Mouse (Mus musculus): ENCODE results near the gene Ambn. TPM values are rescaled to one million over a fixed set of nuclear protein-coding genes. Genes with fewer than 3 reads are reported as not detected.

Ambn gene
- polyA plus RNA-seq, 1 experiment from 2014 or later, result not detected

GRCm38 (mm10) chr5:88487675-88488074, 31.9 kb downstream of the Ambn start, which contains the start of gene Enam:
Enam (plus strand) TSS chr5:88487975.
- no peaks in the 10 kb centered on the region for H3K36me3 ChIP-seq (ENCODE audit: control insufficient read depth, insufficient read depth)
- TF ChIP-seq CTCF (IDR thresholded peaks at IDR 0.05; ENCODE audit: low read depth), result no peak
- no peak within 1 kb of the TSS for H3K4me3 ChIP-seq (ENCODE audit: low read depth, low read length)
- no peaks in the 10 kb centered on the region for H3K27me3 ChIP-seq (replicated peaks; ENCODE audit: control insufficient read depth, insufficient read depth, low read length)
- ATAC-seq, result no peak
- no peak within 1 kb of the TSS for H3K27ac ChIP-seq (ENCODE audit: low read depth, low read length)
- no peaks in the 10 kb centered on the region for H3K9me3 ChIP-seq (ENCODE audit: control insufficient read depth)
- no peak within 1 kb of the TSS for H3K4me2 ChIP-seq (replicated peaks; ENCODE audit: low read depth)
- no peak within 1 kb of the TSS for H3K9ac ChIP-seq (ENCODE audit: low read depth, low read length)
- no peaks in the 10 kb centered on the region for H3K4me1 ChIP-seq (replicated peaks; ENCODE audit: control insufficient read depth, insufficient read depth, low read length)

- Histone ChIP-seq H3K36me3 (ENCODE audit: control insufficient read depth, insufficient read depth) (no peaks in the 10 kb centered on the region), H3K4me2 (replicated peaks; ENCODE audit: low read depth) (no peak overlapping the region), H3K27ac (ENCODE audit: low read depth, low read length) (no peak overlapping the region), H3K4me1 (replicated peaks; ENCODE audit: control insufficient read depth, insufficient read depth, low read length) (no peaks in the 10 kb centered on the region), H3K4me3 (ENCODE audit: low read depth, low read length) (no peak overlapping the region), H3K9me3 (ENCODE audit: control insufficient read depth) (no peaks in the 10 kb centered on the region), H3K27me3 (replicated peaks; ENCODE audit: control insufficient read depth, insufficient read depth, low read length) (no peaks in the 10 kb centered on the region), H3K9ac (ENCODE audit: low read depth, low read length) (no peak overlapping the region)
- no peak for TF ChIP-seq CTCF (IDR thresholded peaks at IDR 0.05; ENCODE audit: low read depth)
- ATAC-seq, result no peak
- WGBS, result 70% methylated on average over 2 of the region's 2 CpGs
Observed at GRCm38 (mm10) chr5:88489004-88489403, 33.2 kb downstream of the Ambn start.

- H3K9ac ChIP-seq (ENCODE audit: low read depth, low read length), result no peak overlapping the region
- no peaks in the 10 kb centered on the region for H3K4me1 ChIP-seq (replicated peaks; ENCODE audit: control insufficient read depth, insufficient read depth, low read length)
- no peak for ATAC-seq
- no peaks in the 10 kb centered on the region for H3K9me3 ChIP-seq (ENCODE audit: control insufficient read depth)
- H3K4me2 ChIP-seq (replicated peaks; ENCODE audit: low read depth), result no peak overlapping the region
- H3K36me3 ChIP-seq (ENCODE audit: control insufficient read depth, insufficient read depth), result no peaks in the 10 kb centered on the region
- H3K4me3 ChIP-seq (ENCODE audit: low read depth, low read length), result no peak overlapping the region
- no peak overlapping the region for H3K27ac ChIP-seq (ENCODE audit: low read depth, low read length)
- WGBS, result 81% methylated on average over 5 of the region's 5 CpGs
- H3K27me3 ChIP-seq (replicated peaks; ENCODE audit: control insufficient read depth, insufficient read depth, low read length), result no peaks in the 10 kb centered on the region
- TF ChIP-seq CTCF (IDR thresholded peaks at IDR 0.05; ENCODE audit: low read depth), result no peak
Observed at GRCm38 (mm10) chr5:88491111-88491510, 35.3 kb downstream of the Ambn start.

- no peak overlapping the region for H3K27ac ChIP-seq (ENCODE audit: low read depth, low read length)
- 55% methylated on average over 3 of the region's 3 CpGs for WGBS
- no peak overlapping the region for H3K4me3 ChIP-seq (ENCODE audit: low read depth, low read length)
- H3K27me3 ChIP-seq (replicated peaks; ENCODE audit: control insufficient read depth, insufficient read depth, low read length), result no peaks in the 10 kb centered on the region
- H3K9ac ChIP-seq (ENCODE audit: low read depth, low read length), result no peak overlapping the region
- no peaks in the 10 kb centered on the region; the same call in 1 of the 2 replicates for H3K4me1 ChIP-seq (replicated peaks; ENCODE audit: control insufficient read depth, insufficient read depth, low read length)
- no peak for TF ChIP-seq CTCF (IDR thresholded peaks at IDR 0.05; ENCODE audit: low read depth)
- H3K36me3 ChIP-seq (ENCODE audit: control insufficient read depth, insufficient read depth), result no peaks in the 10 kb centered on the region
- ATAC-seq, result no peak
- H3K9me3 ChIP-seq (ENCODE audit: control insufficient read depth), result no peaks in the 10 kb centered on the region
- no peak overlapping the region for H3K4me2 ChIP-seq (replicated peaks; ENCODE audit: low read depth)
Observed at GRCm38 (mm10) chr5:88499781-88500180, 44.0 kb downstream of the Ambn start.

- no peaks in the 10 kb centered on the region for H3K9me3 ChIP-seq (ENCODE audit: control insufficient read depth)
- H3K4me1 ChIP-seq (replicated peaks; ENCODE audit: control insufficient read depth, insufficient read depth, low read length), result no peaks in the 10 kb centered on the region
- H3K36me3 ChIP-seq (ENCODE audit: control insufficient read depth, insufficient read depth), result no peaks in the 10 kb centered on the region
- no peak overlapping the region for H3K27ac ChIP-seq (ENCODE audit: low read depth, low read length)
- WGBS, result 59% methylated on average over 1 of the region's 1 CpGs
- no peaks in the 10 kb centered on the region for H3K27me3 ChIP-seq (replicated peaks; ENCODE audit: control insufficient read depth, insufficient read depth, low read length)
- no peak overlapping the region for H3K4me2 ChIP-seq (replicated peaks; ENCODE audit: low read depth)
- H3K9ac ChIP-seq (ENCODE audit: low read depth, low read length), result no peak overlapping the region
- no peak overlapping the region for H3K4me3 ChIP-seq (ENCODE audit: low read depth, low read length)
- no peak for ATAC-seq
- TF ChIP-seq CTCF (IDR thresholded peaks at IDR 0.05; ENCODE audit: low read depth), result no peak
Observed at GRCm38 (mm10) chr5:88508555-88508954, 52.8 kb downstream of the Ambn start.

GRCm38 (mm10) chr5:88508990-88509389, 53.2 kb downstream of the Ambn start:
- no peak for TF ChIP-seq CTCF (IDR thresholded peaks at IDR 0.05; ENCODE audit: low read depth)
- Histone ChIP-seq H3K4me2 (replicated peaks; ENCODE audit: low read depth) (no peak overlapping the region), H3K36me3 (ENCODE audit: control insufficient read depth, insufficient read depth) (no peaks in the 10 kb centered on the region), H3K4me1 (replicated peaks; ENCODE audit: control insufficient read depth, insufficient read depth, low read length) (no peaks in the 10 kb centered on the region), H3K9me3 (ENCODE audit: control insufficient read depth) (no peaks in the 10 kb centered on the region), H3K27me3 (replicated peaks; ENCODE audit: control insufficient read depth, insufficient read depth, low read length) (no peaks in the 10 kb centered on the region), H3K4me3 (ENCODE audit: low read depth, low read length) (no peak overlapping the region), H3K27ac (ENCODE audit: low read depth, low read length) (no peak overlapping the region), H3K9ac (ENCODE audit: low read depth, low read length) (no peak overlapping the region)
- 71% methylated on average over 1 of the region's 1 CpGs for WGBS
- no peak for ATAC-seq

Other genes with a start within 250 kb of the Ambn start
- not detected in 2 replicates for gene Gm7714, start 187.1 kb upstream of the Ambn start, polyA plus RNA-seq (2015; fragmentation: Nextera tagmentation; extraction: Ambion mirVana)
- not detected in 2 replicates for gene Prol1, start 138.7 kb upstream of the Ambn start, polyA plus RNA-seq (2015; fragmentation: Nextera tagmentation; extraction: Ambion mirVana)
- 0.16 TPM in 1 of 2 replicates, not detected in the other for gene Amtn, start 79.9 kb upstream of the Ambn start, polyA plus RNA-seq (2015; fragmentation: Nextera tagmentation; extraction: Ambion mirVana)
- not detected in 2 replicates for gene Enam, start 32.0 kb downstream of the Ambn start, polyA plus RNA-seq (2015; fragmentation: Nextera tagmentation; extraction: Ambion mirVana)
- gene Jchain, start 71.9 kb downstream of the Ambn start, polyA plus RNA-seq (2015; fragmentation: Nextera tagmentation; extraction: Ambion mirVana), result 0.10 TPM in 1 of 2 replicates, not detected in the other
- gene Utp3, start 98.5 kb downstream of the Ambn start, polyA plus RNA-seq (2015; fragmentation: Nextera tagmentation; extraction: Ambion mirVana), result 27.8 and 31.1 TPM in 2 replicates
- 10.8 and 12.4 TPM in 2 replicates for gene Rufy3, start 109.0 kb downstream of the Ambn start, polyA plus RNA-seq (2015; fragmentation: Nextera tagmentation; extraction: Ambion mirVana)
- 31.2 and 33.1 TPM in 2 replicates for gene Grsf1, start 220.2 kb downstream of the Ambn start, polyA plus RNA-seq (2015; fragmentation: Nextera tagmentation; extraction: Ambion mirVana)

Data from intestine, postnatal 0 days (tissue).